Mouse (Mus musculus): ENCODE results near the gene Ank. TPM values are rescaled to one million over a fixed set of nuclear protein-coding genes. Genes with fewer than 3 reads are reported as not detected.

The Ank gene
- 9.7 and 12.0 TPM in 2 replicates for total RNA-seq (2012; rRNA removed)

DNA sequence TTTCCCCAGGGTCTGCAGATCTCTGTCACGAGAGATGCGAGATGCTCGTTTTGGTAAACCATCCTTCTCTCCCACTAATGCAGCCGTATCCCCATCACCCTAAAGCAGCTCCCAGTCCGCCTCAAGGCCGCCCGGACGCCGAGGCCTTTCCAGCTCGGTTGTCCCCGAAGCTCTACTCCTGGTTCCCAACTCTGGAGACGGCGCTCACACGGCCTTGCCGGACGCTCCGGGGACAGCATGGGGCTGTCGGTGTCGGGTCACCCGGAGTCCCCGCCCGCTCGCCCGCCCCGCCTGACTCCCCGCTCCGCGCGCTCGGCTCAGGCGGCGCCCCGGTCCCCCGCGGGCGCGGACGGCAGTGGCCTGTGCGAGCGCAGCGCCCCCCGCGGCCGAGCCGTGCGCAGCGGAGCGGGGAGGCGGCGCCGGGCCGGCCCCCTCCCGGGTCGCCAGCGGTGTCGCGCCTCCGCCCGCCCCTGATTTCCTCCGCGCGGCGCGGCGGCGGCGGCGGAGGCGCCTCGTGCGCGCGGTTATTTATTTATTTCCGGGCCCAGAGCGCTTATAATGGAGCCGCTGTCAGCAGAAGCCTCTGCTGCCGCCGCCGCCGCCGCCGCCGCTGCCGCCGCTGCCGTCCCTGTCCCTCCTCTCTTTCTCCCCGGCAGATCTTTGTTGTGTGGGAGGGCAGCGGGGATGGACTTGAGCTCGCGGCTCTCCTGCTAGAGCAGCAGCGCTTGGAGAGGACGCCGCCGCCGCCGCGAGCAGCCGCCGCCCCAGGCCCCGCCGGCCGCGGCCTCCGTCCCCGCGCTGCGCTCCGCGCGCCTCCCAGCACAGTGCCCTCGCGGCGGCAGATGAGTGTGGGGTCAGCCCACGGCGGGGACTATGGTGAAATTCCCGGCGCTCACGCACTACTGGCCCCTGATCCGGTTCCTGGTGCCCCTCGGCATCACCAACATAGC is at the start of gene Ank:
TSS of gene Ank (plus strand) at position 547 of the 950 bp plus-strand sequence.
- in situ Hi-C loops (cut with MboI; ENCODE audit: low sequenced_read_pairs in 2 of 2, unreplicated experiment in 2 of 2) = no loop called here
- no peak within 1 kb of the TSS for H3K27ac ChIP-seq (ENCODE audit: insufficient read depth, low read depth, low read length, poor library complexity, severe bottlenecking)
- peak within 1 kb of the TSS; percentile 66 for H3K9ac ChIP-seq (ENCODE audit: insufficient read depth, low read depth, low read length, poor library complexity, severe bottlenecking)
- no peaks in the 10 kb centered on the region for H3K36me3 ChIP-seq (ENCODE audit: control insufficient read depth, insufficient read depth, low read length, poor library complexity, severe bottlenecking)
- no peak for DNase-seq (ENCODE audit: low read depth, low spot score)
- peak within 1 kb of the TSS; percentile 72 to 84 for H3K4me3 ChIP-seq (ENCODE audit: insufficient read depth in 1 of 2, low read depth in 1 of 2, low read length in 2 of 2, poor library complexity in 1 of 2, severe bottlenecking in 1 of 2)
- H3K9me3 ChIP-seq (ENCODE audit: control insufficient read depth, insufficient read depth, low read depth, low read length) = no peaks in the 10 kb centered on the region
- TF ChIP-seq HCFC1 (IDR thresholded peaks at IDR 0.05; ENCODE audit: borderline replicate concordance, insufficient read depth, low read length) (no peak), ZC3H11A (IDR thresholded peaks at IDR 0.05; ENCODE audit: borderline replicate concordance, low read depth, low read length) (no peak), MAFK (IDR thresholded peaks at IDR 0.05; ENCODE audit: insufficient read depth, low read depth, low read length) (no peak), ZNF384 (IDR thresholded peaks at IDR 0.05; ENCODE audit: low read depth, low read length) (no peak), CHD2 (IDR thresholded peaks at IDR 0.05; ENCODE audit: low read depth, low read length) (no peak)
- H3K4me1 ChIP-seq (ENCODE audit: control insufficient read depth in 2 of 2, insufficient read depth in 2 of 2, low read length in 2 of 2, poor library complexity in 1 of 2) = peaks cover 2% of the 10 kb centered on the region in 2 experiments; a peak in 2 of 4 replicates

DNA sequence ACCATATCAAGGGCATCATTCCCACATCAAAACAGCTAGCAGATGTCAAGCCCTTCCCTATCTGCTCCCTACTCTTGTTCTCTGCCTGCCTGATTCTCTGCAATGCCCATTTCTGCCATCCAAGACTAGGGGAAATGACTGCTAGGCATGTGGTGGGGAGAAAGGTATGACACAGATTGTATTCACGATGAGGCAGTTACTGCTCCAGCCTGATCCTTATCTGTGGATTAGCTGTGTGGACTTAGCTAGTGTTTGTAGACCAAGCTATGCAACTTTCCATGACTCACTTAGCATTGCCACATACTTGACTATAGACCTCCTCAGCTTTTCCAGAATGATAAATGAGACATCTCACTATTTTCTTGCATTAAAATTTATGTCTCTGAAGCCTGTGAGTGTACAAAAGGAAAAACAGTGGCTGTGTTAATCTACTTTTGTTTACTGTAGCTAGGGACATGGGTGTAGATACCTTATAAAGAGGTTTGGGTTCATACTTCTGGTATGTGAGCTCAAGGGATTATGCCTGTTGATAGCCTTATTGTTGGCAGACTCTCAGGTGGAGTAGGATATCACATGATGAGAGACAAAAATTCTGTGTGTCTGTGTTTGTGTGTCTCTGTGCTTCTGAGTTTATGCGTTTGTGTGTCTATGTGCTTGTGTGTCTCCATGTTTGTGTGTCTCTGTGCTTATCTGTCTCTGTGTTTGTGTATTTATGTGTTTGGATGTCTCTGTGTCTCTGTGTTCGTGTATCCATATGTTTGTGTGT is 47.7 kb upstream of the Ank start:
- no peak overlapping the region for H3K27ac ChIP-seq (ENCODE audit: insufficient read depth, low read depth, low read length, poor library complexity, severe bottlenecking)
- H3K9ac ChIP-seq (ENCODE audit: insufficient read depth, low read depth, low read length, poor library complexity, severe bottlenecking) = no peak overlapping the region
- H3K36me3 ChIP-seq (ENCODE audit: control insufficient read depth, insufficient read depth, low read length, poor library complexity, severe bottlenecking) = no peaks in the 10 kb centered on the region
- TF ChIP-seq ZNF384 (IDR thresholded peaks at IDR 0.05; ENCODE audit: low read depth, low read length) = no peak
- no peak for TF ChIP-seq MAFK (IDR thresholded peaks at IDR 0.05; ENCODE audit: insufficient read depth, low read depth, low read length)
- no peak for TF ChIP-seq ZC3H11A (IDR thresholded peaks at IDR 0.05; ENCODE audit: borderline replicate concordance, low read depth, low read length)
- TF ChIP-seq HCFC1 (IDR thresholded peaks at IDR 0.05; ENCODE audit: borderline replicate concordance, insufficient read depth, low read length) = no peak
- no peak for TF ChIP-seq CHD2 (IDR thresholded peaks at IDR 0.05; ENCODE audit: low read depth, low read length)
- no peaks in the 10 kb centered on the region for H3K9me3 ChIP-seq (ENCODE audit: control insufficient read depth, insufficient read depth, low read depth, low read length)
- H3K4me3 ChIP-seq (ENCODE audit: insufficient read depth in 1 of 2, low read depth in 1 of 2, low read length in 2 of 2, poor library complexity in 1 of 2, severe bottlenecking in 1 of 2) = no peak overlapping the region
- in situ Hi-C loops (cut with MboI; ENCODE audit: low sequenced_read_pairs in 2 of 2, unreplicated experiment in 2 of 2) = no loop called here
- no peak for DNase-seq (ENCODE audit: low read depth, low spot score)
- H3K4me1 ChIP-seq (ENCODE audit: control insufficient read depth in 2 of 2, insufficient read depth in 2 of 2, low read length in 2 of 2, poor library complexity in 1 of 2) = peaks cover 2 to 4% of the 10 kb centered on the region in 2 experiments; a peak in 2 of 4 replicates

GRCm38 (mm10) chr15:27421531-27421930 is 44.9 kb upstream of the Ank start:
- DNase-seq (ENCODE audit: low read depth, low spot score) = peak; percentile 35
- Histone ChIP-seq H3K27ac (ENCODE audit: insufficient read depth, low read depth, low read length, poor library complexity, severe bottlenecking) (no peak overlapping the region), H3K4me3 (ENCODE audit: insufficient read depth in 1 of 2, low read depth in 1 of 2, low read length in 2 of 2, poor library complexity in 1 of 2, severe bottlenecking in 1 of 2) (peak overlapping the region; percentile 56 to 74), H3K4me1 (ENCODE audit: control insufficient read depth in 2 of 2, insufficient read depth in 2 of 2, low read length in 2 of 2, poor library complexity in 1 of 2) (peaks cover 2 to 4% of the 10 kb centered on the region in 2 experiments; a peak in 2 of 4 replicates), H3K9me3 (ENCODE audit: control insufficient read depth, insufficient read depth, low read depth, low read length) (no peaks in the 10 kb centered on the region), H3K36me3 (ENCODE audit: control insufficient read depth, insufficient read depth, low read length, poor library complexity, severe bottlenecking) (no peaks in the 10 kb centered on the region), H3K9ac (ENCODE audit: insufficient read depth, low read depth, low read length, poor library complexity, severe bottlenecking) (no peak overlapping the region)
- in situ Hi-C loops (cut with MboI; ENCODE audit: low sequenced_read_pairs in 2 of 2, unreplicated experiment in 2 of 2) = no loop called here
- no peak for TF ChIP-seq HCFC1 (IDR thresholded peaks at IDR 0.05; ENCODE audit: borderline replicate concordance, insufficient read depth, low read length)
- no peak for TF ChIP-seq ZC3H11A (IDR thresholded peaks at IDR 0.05; ENCODE audit: borderline replicate concordance, low read depth, low read length)

GRCm38 (mm10) chr15:27427581-27427980 is 38.9 kb upstream of the Ank start:
- Histone ChIP-seq H3K4me1 (ENCODE audit: control insufficient read depth in 2 of 2, insufficient read depth in 2 of 2, low read length in 2 of 2, poor library complexity in 1 of 2) (no peaks in the 10 kb centered on the region; a peak in 1 of 4 replicates), H3K27ac (ENCODE audit: insufficient read depth, low read depth, low read length, poor library complexity, severe bottlenecking) (no peak overlapping the region), H3K4me3 (ENCODE audit: insufficient read depth in 1 of 2, low read depth in 1 of 2, low read length in 2 of 2, poor library complexity in 1 of 2, severe bottlenecking in 1 of 2) (no peak overlapping the region), H3K9ac (ENCODE audit: insufficient read depth, low read depth, low read length, poor library complexity, severe bottlenecking) (no peak overlapping the region), H3K36me3 (ENCODE audit: control insufficient read depth, insufficient read depth, low read length, poor library complexity, severe bottlenecking) (no peaks in the 10 kb centered on the region), H3K9me3 (ENCODE audit: control insufficient read depth, insufficient read depth, low read depth, low read length) (no peaks in the 10 kb centered on the region)
- TF ChIP-seq ZC3H11A (IDR thresholded peaks at IDR 0.05; ENCODE audit: borderline replicate concordance, low read depth, low read length) (no peak), ZNF384 (IDR thresholded peaks at IDR 0.05; ENCODE audit: low read depth, low read length) (no peak), MAFK (IDR thresholded peaks at IDR 0.05; ENCODE audit: insufficient read depth, low read depth, low read length) (no peak), HCFC1 (IDR thresholded peaks at IDR 0.05; ENCODE audit: borderline replicate concordance, insufficient read depth, low read length) (no peak), CHD2 (IDR thresholded peaks at IDR 0.05; ENCODE audit: low read depth, low read length) (no peak)
- in situ Hi-C loops (cut with MboI; ENCODE audit: low sequenced_read_pairs in 2 of 2, unreplicated experiment in 2 of 2) = no loop called here
- DNase-seq (ENCODE audit: low read depth, low spot score) = no peak

Data from ES-E14 (cell line).